Mouse (Mus musculus) myocyte (in vitro differentiated cells): Measurements from ENCODE around the gene Kcnc3.

Source experiments
- E2F4 ChIP-seq: IDR thresholded peaks from one replicate; pipeline ENCODE4 v1.6.1; 2011; ENCODE audit warnings: mild to moderate bottlenecking, control low read depth, moderate library complexity; ENCODE audit not compliant: insufficient read depth
- MYOG ChIP-seq, 3 experiments: IDR thresholded peaks; one replicate each; pipeline ENCODE4 v1.6.1; 2011; ENCODE audit warnings: control low read depth in 2 of 3, low read depth in 2 of 3, mild to moderate bottlenecking in 2 of 3; ENCODE audit not compliant: insufficient read length in 2 of 3, control insufficient read depth in 1 of 3, insufficient read depth in 1 of 3
- POLR2A ChIP-seq: IDR thresholded peaks from one replicate; pipeline ENCODE4 v1.6.1; 2011; ENCODE audit warnings: low read depth, mild to moderate bottlenecking, control low read depth, moderate library complexity; ENCODE audit not compliant: insufficient read length
- POLR2AphosphoS2 ChIP-seq: IDR thresholded peaks from one replicate; pipeline ENCODE4 v1.6.1; 2011; ENCODE audit warnings: low read depth, control low read depth; ENCODE audit not compliant: insufficient read length
- SRF ChIP-seq: IDR thresholded peaks from one replicate; pipeline ENCODE4 v1.6.1; 2011; ENCODE audit warnings: low read depth; ENCODE audit not compliant: control insufficient read depth, insufficient read length
- TCF12 ChIP-seq: IDR thresholded peaks from one replicate; pipeline ENCODE4 v1.6.1; 2011; ENCODE audit warnings: mild to moderate bottlenecking, control low read depth; ENCODE audit not compliant: poor library complexity, insufficient read depth, severe bottlenecking
- TCF3 ChIP-seq: IDR thresholded peaks from one replicate; pipeline ENCODE4 v1.6.1; 2011; ENCODE audit warnings: low read depth, control low read depth; ENCODE audit not compliant: insufficient read length

DNA sequence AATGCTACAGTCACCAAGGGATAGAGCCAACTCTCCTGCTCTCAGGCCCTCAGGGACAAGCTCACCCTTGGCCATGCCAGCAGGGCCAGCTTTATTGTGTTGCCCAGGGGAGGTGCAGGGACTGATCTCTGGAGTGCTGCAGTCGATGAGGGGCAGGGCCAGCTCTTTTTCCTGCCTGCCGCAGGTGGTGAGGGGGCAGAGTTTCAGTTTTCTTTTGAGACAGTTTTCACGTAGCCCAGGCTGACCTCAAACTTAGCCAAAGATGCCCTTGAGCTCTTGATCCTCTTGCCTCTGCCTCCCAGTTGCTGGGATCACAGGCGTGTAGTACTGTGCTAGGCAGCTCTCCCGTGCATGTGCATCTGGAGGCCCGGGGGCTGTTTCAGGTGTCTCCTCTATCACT lies 19.5 kb upstream of the Kcnc3 start:
- TF ChIP-seq TCF12 = no peak
- TF ChIP-seq POLR2A = no peak
- no peak for TF ChIP-seq SRF
- TF ChIP-seq POLR2AphosphoS2 = no peak
- TF ChIP-seq MYOG (IDR thresholded peaks at IDR 0.05; ENCODE audit: control insufficient read depth in 1 of 3, insufficient read depth in 1 of 3, insufficient read length in 2 of 3, low read depth in 2 of 3) = no peak
- TF ChIP-seq TCF3 = no peak
- no peak for TF ChIP-seq E2F4
